Mouse (Mus musculus) limb, embryonic 15.5 days (tissue): ENCODE data around the gene Ppm1h. TPM values are rescaled to one million over a fixed set of nuclear protein-coding genes. Genes with fewer than 3 reads are reported as not detected.

Experiments
- ATAC-seq: fragments of 200-750 bp; cut with Nextera tagmentation; 2 replicates; pipeline ENCODE4 v1.8.0; 2017; ENCODE audit warnings: low read depth, moderate TSS enrichment; ENCODE audit not compliant: insufficient number of reproducible peaks, low FRiP score, low TSS enrichment
- H3K27ac ChIP-seq: fragments of 300-500 bp; sonication (generic); 2 replicates; pipeline ENCODE4 v1.5.1; 2015; ENCODE audit warnings: moderate library complexity, mild to moderate bottlenecking, inconsistent platforms
- H3K27me3 ChIP-seq: fragments of 300-500 bp; sonication (generic); 2 replicates; pipeline ENCODE4 v1.6.1; 2015; ENCODE audit warnings: inconsistent platforms
- H3K36me3 ChIP-seq: fragments of 300-500 bp; sonication (generic); 2 replicates; pipeline ENCODE4 v1.6.1; 2015; ENCODE audit warnings: inconsistent platforms
- H3K4me1 ChIP-seq: fragments of 300-500 bp; sonication (generic); 2 replicates; pipeline ENCODE4 v1.6.1; 2015; ENCODE audit warnings: inconsistent platforms
- H3K4me2 ChIP-seq: fragments of 300-500 bp; sonication (generic); 2 replicates; pipeline ENCODE4 v1.6.1; 2015; ENCODE audit warnings: mild to moderate bottlenecking, inconsistent platforms
- H3K4me3 ChIP-seq: fragments of 300-500 bp; sonication (generic); 2 replicates; pipeline ENCODE4 v1.5.1; 2015; ENCODE audit warnings: mild to moderate bottlenecking, inconsistent platforms
- H3K9ac ChIP-seq: fragments of 300-500 bp; sonication (generic); 2 replicates; pipeline ENCODE4 v1.6.1; 2015; ENCODE audit warnings: inconsistent platforms
- H3K9me3 ChIP-seq: fragments of 300-500 bp; sonication (generic); 2 replicates; pipeline ENCODE4 v1.6.1; 2016; ENCODE audit warnings: inconsistent platforms
- WGBS: fragments of 180-500 bp; shearing (Covaris S2); methylation state at CpG from one replicate; pipeline ENCODE4 v1.1.7; 2015; 5-methylcytosine and 5-hydroxymethylcytosine counted together
- polyA plus RNA-seq: library from polyadenylated mRNA; unstranded; fragments of >200 nt; fragmentation: Nextera tagmentation; extraction: Ambion mirVana; gene quantifications from 2 replicates; pipeline ENCODE4 v1.2.1, GENCODE M21; 2015

The Ppm1h gene
- polyA plus RNA-seq, 1 experiment from 2014 or later = 3.2 TPM

DNA sequence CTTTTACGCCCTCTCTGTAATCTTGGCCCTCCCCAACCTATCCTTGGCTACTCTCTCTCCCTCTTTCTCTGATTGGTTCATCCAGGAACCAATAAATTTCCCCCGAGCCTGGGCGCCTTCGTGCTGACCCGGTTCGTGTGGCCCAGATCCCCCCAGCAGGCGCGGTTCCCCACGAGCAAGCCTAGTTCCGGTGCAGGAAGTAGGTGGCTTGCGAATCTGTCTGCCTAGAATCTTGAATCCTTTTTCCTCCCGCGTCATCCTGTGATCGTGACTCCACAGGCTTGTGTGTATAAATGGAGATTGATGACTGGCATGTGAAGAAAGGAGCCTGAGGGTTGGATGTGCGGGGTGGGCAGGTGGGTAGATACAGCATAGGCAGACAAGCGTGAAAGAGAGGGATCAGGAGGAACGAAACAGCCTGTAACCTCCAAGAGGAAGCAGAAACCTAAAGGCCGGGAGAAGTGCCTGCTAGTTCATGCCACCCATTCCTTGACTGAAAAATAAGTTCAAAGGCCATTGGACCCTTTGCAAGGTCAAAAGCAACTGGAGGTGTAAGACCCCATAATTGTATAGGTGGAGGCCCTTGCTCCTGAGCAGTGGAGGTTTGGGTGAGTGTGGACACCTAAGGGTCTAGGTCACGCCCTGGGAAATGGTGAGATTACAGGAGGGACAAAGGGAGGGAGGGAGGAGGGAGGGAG lies 2.0 kb downstream of the Ppm1h start:
- Histone ChIP-seq H3K4me3 (peak overlapping the region; percentile 68), H3K36me3 (no peaks in the 10 kb centered on the region), H3K4me1 (peaks cover 21% of the 10 kb centered on the region), H3K9ac (no peak overlapping the region), H3K4me2 (peak overlapping the region; percentile 97), H3K27me3 (peaks cover 25% of the 10 kb centered on the region), H3K9me3 (no peaks in the 10 kb centered on the region), H3K27ac (no peak overlapping the region)
- ATAC-seq = no peak
- WGBS = 5% methylated on average over 19 of the region's 19 CpGs

DNA sequence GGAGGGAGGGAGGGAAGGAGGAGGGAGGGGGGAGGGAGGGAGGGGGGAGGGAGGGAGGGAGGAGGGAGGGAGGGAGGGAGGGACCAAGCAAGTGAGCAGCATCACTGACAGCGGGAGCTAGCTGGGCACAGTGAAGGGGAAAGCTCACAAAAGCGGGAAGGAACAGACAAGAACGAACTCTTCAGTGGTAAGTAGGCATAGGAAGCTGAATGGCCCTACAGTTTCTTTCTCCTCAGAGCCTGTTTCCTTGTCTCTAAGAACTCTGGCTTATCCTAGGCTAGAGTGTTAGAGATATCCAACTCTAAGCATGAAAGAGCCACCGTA lies 2.5 kb downstream of the Ppm1h start:
- H3K9ac ChIP-seq = no peak overlapping the region
- no peaks in the 10 kb centered on the region for H3K9me3 ChIP-seq
- ATAC-seq = no peak
- peaks cover 21% of the 10 kb centered on the region for H3K4me1 ChIP-seq
- H3K27me3 ChIP-seq = peaks cover 25% of the 10 kb centered on the region
- no peak overlapping the region for H3K4me3 ChIP-seq
- no peak overlapping the region for H3K4me2 ChIP-seq
- no peaks in the 10 kb centered on the region for H3K36me3 ChIP-seq
- no peak overlapping the region for H3K27ac ChIP-seq
- 44% methylated on average over 4 of the region's 4 CpGs for WGBS

DNA sequence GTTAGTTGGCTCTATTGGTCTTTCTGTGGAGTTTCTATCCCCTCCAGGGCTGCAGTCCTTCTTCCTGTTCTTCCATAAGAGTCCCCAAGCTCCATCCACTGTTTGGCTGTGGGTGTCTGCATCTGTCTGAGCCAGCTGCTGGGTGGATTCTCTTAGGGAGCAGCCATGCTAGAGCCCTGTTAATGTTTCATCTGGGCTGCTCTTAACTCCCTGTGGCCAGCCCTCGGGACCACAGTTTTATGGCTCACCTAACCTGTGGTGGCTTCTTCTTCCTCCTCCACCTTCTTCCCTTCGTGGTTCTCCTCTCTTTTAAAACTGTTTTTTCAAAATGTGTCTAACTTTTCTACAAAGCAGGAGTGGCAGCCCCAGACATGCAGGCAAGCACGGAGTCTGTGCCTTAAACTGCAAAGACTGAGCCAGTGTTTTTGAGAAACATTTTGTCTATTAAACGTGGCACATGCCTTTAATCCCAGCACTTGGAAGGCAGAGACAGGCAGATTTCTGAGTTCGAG lies 5.3 kb downstream of the Ppm1h start:
- H3K4me1 ChIP-seq = peaks cover 15% of the 10 kb centered on the region
- H3K27ac ChIP-seq = no peak overlapping the region
- WGBS = 61% methylated on average over 5 of the region's 5 CpGs
- no peak for ATAC-seq
- no peak overlapping the region for H3K9ac ChIP-seq
- H3K4me3 ChIP-seq = no peak overlapping the region
- peaks cover 17% of the 10 kb centered on the region for H3K27me3 ChIP-seq
- no peaks in the 10 kb centered on the region for H3K9me3 ChIP-seq
- no peak overlapping the region for H3K4me2 ChIP-seq
- no peaks in the 10 kb centered on the region for H3K36me3 ChIP-seq

DNA sequence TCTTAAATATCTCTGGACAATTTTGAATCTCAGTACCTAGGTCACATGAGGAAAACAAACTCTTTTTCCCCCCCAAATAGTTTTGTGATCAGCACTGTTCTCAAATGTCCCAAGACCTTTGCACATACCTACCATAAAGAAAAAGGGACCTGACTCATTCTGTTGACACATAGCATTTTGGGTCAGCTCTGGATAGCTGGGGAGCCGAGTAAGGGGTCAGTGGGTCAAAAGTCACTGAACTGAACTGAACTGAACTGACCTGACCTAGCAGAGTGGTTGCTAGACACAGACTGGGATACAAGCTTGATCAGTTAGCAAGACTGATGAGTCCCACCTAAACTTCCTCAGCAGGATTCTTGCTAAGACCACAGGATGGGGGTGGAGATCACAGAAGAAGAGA lies 6.7 kb downstream of the Ppm1h start:
- Histone ChIP-seq H3K36me3 (no peaks in the 10 kb centered on the region), H3K4me1 (peaks cover 5% of the 10 kb centered on the region), H3K9ac (no peak overlapping the region), H3K9me3 (no peaks in the 10 kb centered on the region), H3K4me3 (no peak overlapping the region), H3K4me2 (no peak overlapping the region), H3K27ac (no peak overlapping the region), H3K27me3 (peaks cover 9% of the 10 kb centered on the region)
- no peak for ATAC-seq
- 54% methylated on average over 1 of the region's 1 CpGs for WGBS

DNA sequence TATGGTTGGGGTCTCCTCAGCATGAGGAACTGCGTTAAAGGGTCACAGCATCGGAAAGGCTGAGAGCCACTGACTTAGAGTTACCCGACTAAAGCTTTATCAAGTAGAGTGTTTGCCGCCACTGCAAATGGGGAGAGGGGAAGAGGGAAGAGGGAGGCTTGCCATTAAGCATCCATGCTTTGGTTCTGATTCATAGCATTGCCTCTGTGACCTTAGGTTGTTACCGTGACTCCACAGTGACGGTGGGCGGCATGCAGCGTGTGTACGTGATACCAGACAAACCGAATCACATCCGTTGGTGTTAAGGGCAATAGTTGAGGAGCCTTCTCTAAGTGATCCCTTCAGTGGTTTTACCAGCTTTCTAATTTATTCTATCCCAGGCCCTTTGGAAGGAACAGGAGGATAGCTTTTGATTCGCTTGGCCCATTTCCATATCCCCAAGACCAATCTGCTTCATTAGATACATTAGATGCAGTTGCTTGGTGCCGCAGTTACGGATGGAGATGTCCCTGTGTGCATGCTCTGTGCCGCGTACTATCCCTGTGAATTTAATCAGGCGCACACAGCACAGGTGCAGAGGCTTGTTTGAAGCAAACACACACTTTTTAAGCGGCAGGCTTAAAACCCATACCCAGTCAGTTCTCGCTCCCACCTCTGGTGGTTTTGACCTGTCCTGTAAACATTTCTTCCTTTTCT lies 7.4 kb downstream of the Ppm1h start:
- ATAC-seq = no peak

DNA sequence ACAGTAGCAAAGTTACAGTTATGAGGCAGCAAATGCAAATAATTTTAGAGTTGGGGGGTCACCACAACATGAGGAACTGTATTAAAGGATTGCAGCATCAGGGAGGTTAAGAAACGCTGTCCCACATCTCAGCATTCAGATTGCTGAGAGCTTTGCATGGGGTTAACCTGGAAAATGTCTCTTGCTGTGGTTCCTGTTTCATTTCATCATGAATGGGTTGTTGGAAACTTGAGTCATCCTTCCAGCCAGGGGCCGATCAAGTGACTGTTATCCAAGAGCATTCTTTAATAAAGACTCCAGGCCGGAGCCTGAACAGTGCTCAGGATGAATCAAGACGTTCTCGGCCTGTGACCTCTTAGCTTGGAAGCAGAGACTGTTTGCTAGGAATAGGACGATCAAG lies 12.1 kb downstream of the Ppm1h start:
- H3K36me3 ChIP-seq = no peaks in the 10 kb centered on the region
- H3K4me3 ChIP-seq = no peak overlapping the region
- no peak overlapping the region for H3K4me2 ChIP-seq
- 82% methylated on average over 6 of the region's 6 CpGs for WGBS
- H3K9ac ChIP-seq = no peak overlapping the region
- no peaks in the 10 kb centered on the region for H3K9me3 ChIP-seq
- no peak overlapping the region for H3K27ac ChIP-seq
- no peaks in the 10 kb centered on the region for H3K27me3 ChIP-seq
- no peaks in the 10 kb centered on the region; the same call in 1 of the 2 replicates for H3K4me1 ChIP-seq
- no peak for ATAC-seq

More for the DNA sequence above, 7.4 kb downstream of the Ppm1h start:
- Histone ChIP-seq H3K27ac (no peak overlapping the region), H3K4me3 (no peak overlapping the region), H3K36me3 (no peaks in the 10 kb centered on the region), H3K4me2 (no peak overlapping the region), H3K4me1 (no peaks in the 10 kb centered on the region), H3K27me3 (peaks cover 4% of the 10 kb centered on the region; the same call in 1 of the 2 replicates), H3K9me3 (no peaks in the 10 kb centered on the region), H3K9ac (no peak overlapping the region)
- WGBS = 92% methylated on average over 19 of the region's 19 CpGs

GRCm38 (mm10) chr10:122693158-122693777 lies 14.7 kb downstream of the Ppm1h start:
- Histone ChIP-seq H3K9me3 (no peaks in the 10 kb centered on the region), H3K27ac (no peak overlapping the region), H3K27me3 (no peaks in the 10 kb centered on the region), H3K4me2 (no peak overlapping the region), H3K9ac (no peak overlapping the region), H3K4me3 (no peak overlapping the region), H3K4me1 (no peaks in the 10 kb centered on the region; the same call in 1 of the 2 replicates), H3K36me3 (no peaks in the 10 kb centered on the region)
- ATAC-seq = no peak
- 35% methylated on average over 12 of the region's 12 CpGs for WGBS

DNA sequence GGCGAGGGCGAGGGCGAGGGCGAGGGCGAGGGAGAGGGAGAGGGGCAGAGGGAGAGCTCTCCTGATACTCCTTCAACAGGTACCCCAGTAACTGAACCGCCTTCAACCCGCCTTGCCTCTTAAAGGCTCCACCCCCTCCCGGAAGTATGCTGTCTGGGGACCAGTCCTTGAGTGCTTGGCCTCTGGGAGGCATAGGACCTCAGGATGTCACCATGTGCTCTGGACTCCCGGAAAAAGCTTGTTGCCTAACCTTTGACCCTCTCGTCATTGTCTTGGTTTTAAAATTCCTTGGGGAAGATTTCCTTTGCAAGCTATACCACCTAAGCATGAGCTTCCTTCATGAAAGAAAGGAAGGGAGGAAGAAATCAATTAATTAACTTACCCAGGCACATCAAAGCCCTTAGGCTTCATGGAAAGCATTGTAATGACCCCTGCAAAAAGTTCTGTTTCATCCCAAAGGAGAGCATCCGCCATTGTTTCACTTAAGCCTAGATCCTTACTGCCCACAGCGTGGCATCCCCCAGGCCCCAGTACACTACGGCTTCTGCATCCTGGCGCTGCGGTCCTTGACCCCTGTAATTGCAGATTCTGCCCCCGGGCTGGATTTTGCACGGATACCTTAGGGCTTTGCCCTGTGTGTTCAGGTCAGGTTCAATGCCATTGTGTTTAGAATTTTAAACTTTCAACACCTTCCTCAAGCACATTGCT lies 15.5 kb downstream of the Ppm1h start:
- H3K4me2 ChIP-seq = no peak overlapping the region
- H3K4me1 ChIP-seq = no peaks in the 10 kb centered on the region; the same call in 1 of the 2 replicates
- no peak overlapping the region for H3K9ac ChIP-seq
- ATAC-seq = no peak
- H3K27ac ChIP-seq = no peak overlapping the region
- H3K36me3 ChIP-seq = no peaks in the 10 kb centered on the region
- no peak overlapping the region for H3K4me3 ChIP-seq
- WGBS = 62% methylated on average over 13 of the region's 17 CpGs
- no peaks in the 10 kb centered on the region for H3K27me3 ChIP-seq
- no peaks in the 10 kb centered on the region for H3K9me3 ChIP-seq

GRCm38 (mm10) chr10:122696335-122696734 lies 17.8 kb downstream of the Ppm1h start:
- Histone ChIP-seq H3K9ac (no peak overlapping the region), H3K27ac (no peak overlapping the region), H3K36me3 (no peaks in the 10 kb centered on the region), H3K9me3 (no peaks in the 10 kb centered on the region), H3K4me1 (no peaks in the 10 kb centered on the region; the same call in 1 of the 2 replicates), H3K27me3 (no peaks in the 10 kb centered on the region), H3K4me2 (no peak overlapping the region), H3K4me3 (no peak overlapping the region)
- 97% methylated on average over 1 of the region's 1 CpGs for WGBS
- ATAC-seq = no peak

- H3K4me3 ChIP-seq = no peak overlapping the region
- WGBS = 65% methylated on average over 5 of the region's 5 CpGs
- H3K9me3 ChIP-seq = no peaks in the 10 kb centered on the region
- ATAC-seq = no peak
- H3K27ac ChIP-seq = no peak overlapping the region
- H3K4me2 ChIP-seq = no peak overlapping the region
- no peaks in the 10 kb centered on the region for H3K36me3 ChIP-seq
- H3K9ac ChIP-seq = no peak overlapping the region
- no peaks in the 10 kb centered on the region; the same call in 1 of the 2 replicates for H3K4me1 ChIP-seq
- no peaks in the 10 kb centered on the region for H3K27me3 ChIP-seq
Measured at GRCm38 (mm10) chr10:122698347-122698746, 19.8 kb downstream of the Ppm1h start.

DNA sequence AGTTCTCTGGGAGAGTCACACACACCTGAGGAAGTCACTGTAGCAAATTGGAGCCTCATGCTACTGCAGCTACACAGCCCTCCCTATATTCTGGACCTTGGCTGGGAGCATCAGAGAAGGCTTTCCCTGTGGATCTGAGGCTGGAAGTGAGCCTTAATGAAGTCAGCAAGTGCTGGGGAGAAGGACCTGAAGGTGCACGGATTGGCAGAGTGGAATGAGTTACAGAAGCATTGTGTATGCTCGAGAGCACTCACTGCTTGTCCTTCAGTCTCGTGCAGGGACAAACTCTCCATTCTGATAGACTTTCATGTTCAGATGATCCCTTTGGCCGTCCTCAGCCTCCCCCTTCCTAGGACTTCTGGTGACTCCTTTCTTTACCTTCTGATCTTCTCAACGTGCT lies 26.3 kb downstream of the Ppm1h start:
- 89% methylated on average over 5 of the region's 5 CpGs for WGBS
- Histone ChIP-seq H3K4me3 (no peak overlapping the region), H3K9me3 (no peaks in the 10 kb centered on the region), H3K4me1 (no peaks in the 10 kb centered on the region), H3K27ac (no peak overlapping the region), H3K9ac (no peak overlapping the region), H3K27me3 (no peaks in the 10 kb centered on the region), H3K4me2 (no peak overlapping the region), H3K36me3 (no peaks in the 10 kb centered on the region)
- ATAC-seq = no peak
